Mouse (Mus musculus) ES-Bruce4 (cell line): ENCODE data around the gene Nenf. TPM values are rescaled to one million over a fixed set of nuclear protein-coding genes. Genes with fewer than 3 reads are reported as not detected.

Experiments used
- H3K27ac ChIP-seq: 2 replicates; pipeline ENCODE4 v1.5.1; 2012; ENCODE audit warnings: low read length, inconsistent platforms; ENCODE audit not compliant: insufficient read depth
- H3K27me3 ChIP-seq: 2 replicates; pipeline ENCODE4 v1.6.1; 2012; ENCODE audit warnings: mild to moderate bottlenecking, low read length, inconsistent platforms; ENCODE audit not compliant: control insufficient read depth, poor library complexity, insufficient read depth, severe bottlenecking
- H3K36me3 ChIP-seq: 2 replicates; pipeline ENCODE4 v1.6.1; 2012; ENCODE audit warnings: inconsistent platforms, mild to moderate bottlenecking, low read length, moderate library complexity; ENCODE audit not compliant: control insufficient read depth, poor library complexity, insufficient read depth, severe bottlenecking
- H3K4me1 ChIP-seq: one replicate; pipeline ENCODE4 v1.8.1; 2011; ENCODE audit warnings: low read length; ENCODE audit not compliant: control insufficient read depth, insufficient read depth
- H3K4me3 ChIP-seq: 2 replicates; pipeline ENCODE4 v1.5.1; 2011; ENCODE audit warnings: low read depth, mild to moderate bottlenecking, low read length
- H3K9ac ChIP-seq: 2 replicates; pipeline ENCODE4 v1.6.1; 2012; ENCODE audit warnings: low read depth, mild to moderate bottlenecking, inconsistent platforms; ENCODE audit not compliant: poor library complexity, severe bottlenecking
- H3K9me3 ChIP-seq: replicated peaks from 2 replicates; pipeline ENCODE4 v1.6.1; 2012; ENCODE audit warnings: mild to moderate bottlenecking, low read length, inconsistent platforms; ENCODE audit not compliant: control insufficient read depth, poor library complexity, insufficient read depth, severe bottlenecking
- CTCF ChIP-seq: IDR thresholded peaks from one replicate; pipeline ENCODE4 v1.8.1; 2011; ENCODE audit warnings: low read depth, low read length
- EP300 ChIP-seq: IDR thresholded peaks from 2 replicates; pipeline ENCODE4 v1.6.1; 2011; ENCODE audit warnings: low read depth, low read length; ENCODE audit not compliant: insufficient read depth
- POLR2A ChIP-seq: IDR thresholded peaks from one replicate; pipeline ENCODE4 v1.8.1; 2011; ENCODE audit warnings: low read length; ENCODE audit not compliant: insufficient read depth
- polyA plus RNA-seq: library from polyadenylated mRNA; stranded (reverse); fragments of >200 nt; gene quantifications from 2 replicates; pipeline ENCODE4 v1.2.4, GENCODE M21; 2011; ENCODE audit warnings: low read depth; ENCODE audit not compliant: missing spikeins, insufficient read depth, insufficient read length

Nenf gene
- polyA plus RNA-seq, 1 experiment, result 19.9 TPM

DNA sequence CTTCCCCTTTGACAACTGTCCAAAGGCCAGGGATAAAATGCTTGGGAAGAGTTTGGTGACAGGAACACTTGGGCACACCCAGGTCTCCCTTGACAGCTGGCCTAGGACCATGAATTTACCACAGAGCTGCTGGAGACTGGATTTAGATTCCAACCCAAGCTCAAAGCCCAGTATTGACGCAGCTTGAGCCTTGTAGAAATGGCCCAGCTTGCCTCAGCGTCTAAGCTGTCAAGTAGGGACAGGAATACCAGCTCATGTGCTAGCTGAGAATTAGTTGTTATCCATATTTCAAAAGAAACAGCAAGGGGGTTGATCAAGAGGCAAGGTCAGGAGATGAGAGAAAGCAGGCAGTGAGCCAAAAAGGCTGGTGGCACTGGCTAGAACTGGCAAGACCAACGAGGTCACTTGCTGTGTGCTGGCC is 60.6 kb downstream of the Nenf start:
- Histone ChIP-seq H3K27ac (no peak overlapping the region), H3K4me3 (no peak overlapping the region), H3K9ac (no peak overlapping the region), H3K9me3 (no peaks in the 10 kb centered on the region), H3K4me1 (peaks cover 3% of the 10 kb centered on the region), H3K36me3 (no peaks in the 10 kb centered on the region), H3K27me3 (no peaks in the 10 kb centered on the region)
- TF ChIP-seq CTCF (no peak), EP300 (no peak), POLR2A (no peak)

Other genes with a start within 250 kb of the Nenf start
- gene Batf3, start 220.3 kb downstream of the Nenf start, polyA plus RNA-seq, result 2.0 and 2.7 TPM in 2 replicates
- gene Fam71a, start 153.4 kb downstream of the Nenf start, polyA plus RNA-seq, result not detected in 2 replicates
- gene Atf3, start 100.2 kb downstream of the Nenf start, polyA plus RNA-seq, result 4.4 and 7.2 TPM in 2 replicates
- 7.9 and 10.1 TPM in 2 replicates for gene Tmem206, start 7.7 kb upstream of the Nenf start, polyA plus RNA-seq
- gene Ppp2r5a, start 85.1 kb upstream of the Nenf start, polyA plus RNA-seq, result 116 and 127 TPM in 2 replicates